Mouse (Mus musculus): Measurements from ENCODE around the gene Trarg1.
A peak's percentile ranks its signal among the peaks of the same experiment; 100 is the strongest.

The Trarg1 gene

GRCm38 (mm10) chr11:76674199-76674598, 5.4 kb upstream of the Trarg1 start:
- DNase-seq = no peak

DNA sequence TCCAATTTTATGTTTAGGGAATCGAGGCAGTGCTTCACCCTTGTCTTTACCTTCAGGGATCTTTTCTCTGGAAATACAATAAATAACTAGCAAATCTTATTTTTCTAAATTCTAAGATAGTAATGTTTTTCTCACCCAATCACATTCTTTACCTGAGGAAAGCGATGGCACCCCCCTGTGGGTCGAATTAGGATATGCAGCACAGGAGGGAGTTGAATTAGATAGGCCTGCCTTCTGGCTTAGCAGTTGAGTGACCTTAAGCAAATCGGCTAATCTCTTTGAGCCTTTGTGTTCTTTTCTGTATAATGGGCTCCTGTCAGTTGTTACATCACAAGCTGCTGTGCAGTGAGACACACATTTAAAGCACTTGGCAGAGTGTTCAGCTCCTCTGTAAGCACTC, 4.9 kb upstream of the Trarg1 start:
- no peak for DNase-seq

GRCm38 (mm10) chr11:76685604-76686003, 6.0 kb downstream of the Trarg1 start:
- no peak for DNase-seq

DNA sequence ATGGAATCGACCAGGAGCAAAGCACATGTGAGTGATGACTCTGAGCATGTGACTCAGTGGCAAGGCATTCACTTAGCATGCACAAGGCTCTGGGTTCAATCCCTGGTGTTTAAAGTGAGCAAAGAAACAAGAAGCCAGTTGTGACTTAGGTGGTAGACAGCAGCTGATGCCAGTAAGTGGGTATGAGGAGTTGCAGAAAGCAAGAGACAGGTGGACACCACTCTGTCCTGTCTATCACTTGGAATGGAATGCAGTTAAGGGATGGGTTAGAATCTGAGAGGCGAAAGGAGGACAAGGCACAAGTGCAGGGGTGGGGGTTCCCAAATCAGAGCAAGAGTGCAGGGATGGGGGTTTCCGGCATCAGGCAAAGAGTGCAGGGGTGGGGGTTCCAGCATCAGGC, 12.5 kb downstream of the Trarg1 start:
- no peak for DNase-seq

DNA sequence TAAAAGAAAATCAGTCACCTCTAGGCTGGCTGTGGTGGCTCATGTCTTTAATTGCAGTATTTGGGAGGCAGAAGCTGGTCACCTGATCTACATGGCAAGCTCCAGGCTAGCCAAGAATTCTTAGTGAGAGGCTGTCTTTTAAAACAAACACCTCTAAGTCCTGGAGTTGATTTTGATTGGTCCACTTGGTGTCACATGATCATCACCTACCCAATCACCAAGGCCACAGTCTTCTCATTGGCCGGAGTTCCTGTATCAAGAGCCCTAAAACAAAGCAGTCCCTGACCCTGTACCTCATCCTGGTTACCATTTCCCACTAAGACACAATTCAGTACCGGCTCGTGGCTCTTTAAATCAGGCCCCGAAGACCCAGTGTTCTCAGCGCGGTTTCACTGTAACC, 16.2 kb downstream of the Trarg1 start:
- no peak for DNase-seq

DNA sequence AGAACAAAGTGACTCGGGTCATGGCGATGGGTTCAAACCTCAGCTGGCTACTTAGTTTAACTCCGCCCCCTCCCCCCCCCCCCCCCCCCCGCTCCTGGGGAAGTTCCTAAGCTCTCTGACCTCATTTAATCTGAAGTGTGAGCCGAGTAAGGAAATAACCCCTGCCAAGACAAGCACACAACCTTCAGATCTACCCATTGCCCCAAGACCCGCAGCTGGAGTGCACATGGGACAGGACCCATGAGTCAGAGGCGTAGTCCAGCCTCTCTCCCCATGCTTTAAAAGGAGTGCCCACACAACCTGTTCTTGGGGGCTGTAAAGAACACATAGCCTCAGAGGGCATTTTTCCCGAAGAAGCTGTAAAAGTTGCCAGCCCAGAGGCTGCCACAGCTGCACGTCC, 20.0 kb downstream of the Trarg1 start:
- DNase-seq = no peak

- DNase-seq = no peak
Observed at GRCm38 (mm10) chr11:76707656-76708055, 28.0 kb downstream of the Trarg1 start.

DNA sequence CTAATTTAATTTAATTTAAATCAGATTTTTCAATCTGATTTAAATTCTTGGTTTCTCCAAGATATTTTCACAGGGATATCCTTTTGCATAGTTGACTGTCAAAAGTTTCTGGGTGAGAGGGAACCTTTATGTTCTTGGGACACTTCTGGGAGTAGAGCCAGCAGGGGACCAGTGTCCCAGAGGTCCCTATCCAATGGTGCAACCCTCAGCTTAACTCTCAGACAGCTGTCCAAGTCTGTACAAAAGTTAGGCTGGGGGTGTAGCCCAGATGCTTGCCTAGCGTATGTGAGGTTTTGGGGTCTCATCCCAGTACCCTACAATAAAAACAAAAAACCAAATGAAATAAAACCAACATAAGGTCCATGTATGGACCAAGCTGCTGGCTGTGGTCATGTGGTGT, 28.5 kb downstream of the Trarg1 start:
- DNase-seq = no peak

GRCm38 (mm10) chr11:76708881-76709280, 29.3 kb downstream of the Trarg1 start:
- DNase-seq = no peak

GRCm38 (mm10) chr11:76709625-76710452, 30.2 kb downstream of the Trarg1 start:
- DNase-seq = no peak

GRCm38 (mm10) chr11:76717000-76717399, 37.4 kb downstream of the Trarg1 start:
- no peak for DNase-seq

- DNase-seq = no peak
Observed at GRCm38 (mm10) chr11:76723911-76724310, 44.3 kb downstream of the Trarg1 start.

DNA sequence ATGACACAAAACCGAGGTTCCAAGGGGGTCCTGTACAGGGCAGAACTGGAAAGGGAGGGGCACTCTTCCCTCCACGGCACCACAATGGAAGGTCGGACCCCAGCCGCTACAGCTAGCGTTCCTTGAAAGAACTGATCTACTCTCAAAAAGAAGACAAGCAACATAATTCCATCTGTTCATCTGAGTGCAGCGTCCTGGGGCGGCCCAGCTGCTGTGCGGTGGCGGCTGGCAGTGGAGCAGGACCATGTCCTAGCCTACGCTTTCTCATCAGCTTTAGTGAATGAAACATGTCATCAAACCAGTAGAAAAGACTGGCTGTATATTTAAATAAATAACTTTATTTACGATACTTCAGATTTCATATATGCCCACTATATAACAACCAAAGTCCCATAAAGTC, 48.5 kb downstream of the Trarg1 start:
- DNase-seq = no peak

DNA sequence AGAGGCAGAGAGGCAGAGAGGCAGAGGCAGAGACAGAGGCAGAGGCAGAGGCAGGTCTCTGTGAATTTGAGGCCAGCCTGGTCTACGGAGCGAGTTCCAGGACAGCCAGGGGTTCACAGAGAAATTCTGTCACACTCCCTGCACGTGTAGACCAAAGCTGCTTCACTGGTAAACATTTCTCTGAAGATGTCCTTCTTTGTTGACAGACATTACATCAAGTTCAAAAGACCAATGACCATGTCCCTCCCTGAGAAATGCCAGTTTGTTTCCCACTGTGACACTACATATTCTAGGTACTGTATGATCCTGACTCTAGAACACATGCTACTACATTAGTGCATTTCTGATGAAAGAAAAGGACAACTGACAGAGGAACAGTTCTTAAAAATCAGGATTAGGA, 51.0 kb downstream of the Trarg1 start:
- DNase-seq = no peak

- DNase-seq = peak; percentile 22
Observed at GRCm38 (mm10) chr11:76734560-76734959, 55.0 kb downstream of the Trarg1 start.

DNA sequence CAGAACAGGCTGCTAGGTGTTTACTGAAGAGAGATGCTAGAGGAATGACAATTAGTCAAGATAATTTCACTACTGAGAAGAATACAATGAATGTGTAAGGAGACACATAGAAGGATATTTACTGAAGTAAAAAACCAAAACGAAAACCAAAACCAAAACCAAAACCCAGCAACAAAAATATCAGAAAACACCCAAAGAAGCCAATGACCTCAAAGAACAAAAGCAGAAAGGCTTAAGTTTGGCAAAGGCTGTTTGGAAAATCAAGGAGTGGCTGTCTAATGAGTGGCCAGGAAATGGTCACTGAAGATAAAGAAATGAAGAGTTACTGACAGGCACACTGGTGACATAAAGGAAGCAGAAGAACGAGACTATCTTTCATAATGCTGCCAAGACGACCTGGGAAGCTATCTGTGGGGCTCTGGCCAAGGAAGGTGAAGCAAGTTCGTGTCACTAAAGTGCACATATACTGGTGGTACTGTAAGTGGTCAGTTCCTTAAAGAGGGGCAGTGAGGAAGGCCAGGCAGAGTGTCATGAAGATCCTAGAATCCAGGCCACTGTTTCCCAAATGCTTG, 56.2 kb downstream of the Trarg1 start:
- DNase-seq = no peak

DNA sequence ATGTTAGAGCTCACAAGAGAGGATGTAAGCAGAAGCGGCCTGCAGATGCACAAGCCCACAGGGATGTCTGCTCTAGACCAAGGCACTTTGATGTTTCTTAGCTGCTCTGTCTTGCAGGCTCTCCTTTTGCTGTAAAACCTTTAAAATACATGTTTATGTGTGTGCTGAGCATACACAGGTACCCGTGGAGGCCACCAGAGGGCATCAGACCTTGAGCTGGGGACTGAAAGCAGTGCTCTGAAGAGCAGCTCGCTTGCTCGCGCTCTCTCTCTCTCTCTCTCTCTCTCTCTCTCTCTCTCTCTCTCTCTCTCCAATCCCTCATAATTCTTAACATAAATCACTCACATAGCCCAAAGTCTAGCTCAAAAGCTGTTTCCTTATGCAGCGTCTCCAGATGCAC, 59.5 kb downstream of the Trarg1 start:
- DNase-seq = peak; percentile 51

- DNase-seq = no peak
Observed at GRCm38 (mm10) chr11:76742511-76742910, 62.9 kb downstream of the Trarg1 start.

DNA sequence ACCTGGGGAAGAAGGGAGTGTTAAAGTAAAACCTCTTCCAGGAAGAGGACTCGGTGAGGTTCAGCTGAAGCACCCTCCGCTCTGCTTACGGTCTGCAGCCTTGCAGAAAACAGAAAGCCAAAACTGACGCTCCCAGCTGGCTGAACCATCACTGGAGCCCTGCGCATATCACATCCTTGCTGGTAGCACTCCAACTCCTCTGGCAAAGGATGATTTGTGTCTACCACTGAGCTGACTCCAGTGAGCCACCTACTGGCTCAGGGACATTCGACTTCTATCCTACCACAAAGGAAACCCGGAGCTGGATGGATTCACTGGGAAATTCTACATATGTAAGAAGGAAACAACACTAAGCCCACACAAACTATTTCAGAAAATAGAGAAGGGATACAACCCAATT, 64.9 kb downstream of the Trarg1 start:
- DNase-seq = no peak

DNA sequence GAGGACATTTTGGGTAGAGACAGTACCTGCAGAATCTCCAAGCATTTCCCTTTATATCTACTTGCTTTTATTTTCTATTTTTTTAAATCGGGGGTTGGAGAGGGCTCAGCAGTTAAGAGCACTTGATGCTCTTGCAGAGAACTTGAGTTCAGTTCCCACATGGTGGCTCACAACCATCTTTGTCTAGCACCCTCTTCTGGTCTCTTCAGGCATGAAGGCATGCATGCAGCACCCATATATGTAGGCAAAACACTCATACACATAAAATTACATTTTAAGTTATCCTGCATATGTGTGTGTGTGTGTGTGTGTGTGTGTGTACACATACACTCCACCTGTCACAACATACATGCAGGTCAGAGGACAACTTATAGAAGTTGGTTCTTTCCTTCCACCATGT, 66.3 kb downstream of the Trarg1 start:
- DNase-seq = no peak

Measured in thymus, postnatal 14 days (tissue).